Mouse (Mus musculus) thymus, adult 2 months (tissue): ENCODE measurements at regions not wholly inside any gene's neighbourhood (a gene's known extent, or its start where the extent isn't known, plus 50 kb on each side); places are given as distances from the start of the nearest gene placed in this dataset.

ENCODE experiments used
- CTCF ChIP-seq: fragments of 200-500 bp; IDR thresholded peaks from 2 replicates; pipeline ENCODE4 v1.5.1; 2012; ENCODE audit warnings: mild to moderate bottlenecking, control low read depth, low read length, moderate library complexity, borderline replicate concordance; ENCODE audit not compliant: control insufficient read depth, poor library complexity, insufficient read depth; ENCODE audit errors: extremely low read depth
- POLR2A ChIP-seq: fragments of 200-500 bp; IDR thresholded peaks from 2 replicates; pipeline ENCODE4 v1.6.1; 2012; ENCODE audit warnings: mild to moderate bottlenecking, low read length, control low read depth, moderate library complexity; ENCODE audit not compliant: control insufficient read depth, poor library complexity, insufficient read depth; ENCODE audit errors: extremely low read depth

DNA sequence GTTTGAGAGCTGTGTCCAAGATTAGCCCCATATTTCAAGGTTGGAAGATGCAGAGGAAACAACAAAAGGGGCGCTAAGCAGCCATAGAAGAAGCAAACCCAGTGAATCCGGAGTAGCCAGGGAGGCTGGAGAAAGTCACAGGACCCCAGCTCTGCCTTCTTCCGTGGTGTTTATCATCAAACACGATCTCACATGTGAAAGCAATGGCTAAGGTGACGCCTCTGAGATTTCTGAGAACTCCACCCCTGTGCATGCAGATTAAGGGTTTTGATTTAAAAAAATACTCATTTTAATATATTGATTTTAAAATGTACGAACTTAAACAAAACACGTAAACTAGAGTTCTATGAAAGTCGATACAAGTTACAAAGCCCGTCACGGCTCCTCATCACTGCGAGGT, 134.4 kb upstream of the Dyrk2 start:
- TF ChIP-seq CTCF = no peak
- no peak for TF ChIP-seq POLR2A
